Mouse (Mus musculus) mature B cell (primary cell): Measurements from ENCODE around the gene Elp1.

Experiments used
- in situ Hi-C: fragments of 300-500 bp; cut with MboI; formaldehyde crosslinking; loops from 2 replicates; pipeline ENCODE4 v1.14.3; 2019

Gene Elp1

GRCm38 (mm10) chr4:56702234-56702633, 99.9 kb downstream of the Elp1 start:
- in situ Hi-C loops = no loop called here
